In genomic region chr16:92642283-92642682, GRCm38 (mm10) we compare ENCODE assay signal across 20 mouse cellular contexts.
"Had no signal": no experiment of that assay in that cellular context is flagged by ENCODE, and none has a peak within 500 bp of the region (broad histone marks: within the 10 kb centered on the region; RNA-seq: fewer than 3 reads in every experiment).

No protein-coding gene starts in this region.

- H3K4me3 ChIP-seq: liver, embryonic 13.5 days; liver, embryonic 15.5 days; midbrain, embryonic 10.5 days; midbrain, embryonic 12.5 days; myocyte; neural tube, embryonic 13.5 days; neural tube, embryonic 15.5 days had no signal

- H3K27me3 ChIP-seq: liver, embryonic 13.5 days; liver, embryonic 15.5 days; neural tube, embryonic 13.5 days; neural tube, embryonic 15.5 days had no signal

- H3K36me3 ChIP-seq: midbrain, embryonic 10.5 days; midbrain, embryonic 12.5 days; neural tube, embryonic 13.5 days; neural tube, embryonic 15.5 days had no signal

- H3K4me2 ChIP-seq: liver, embryonic 13.5 days; liver, embryonic 15.5 days; lung, embryonic 14.5 days; midbrain, embryonic 12.5 days; neural tube, embryonic 13.5 days; neural tube, embryonic 15.5 days had no signal

- H3K9ac ChIP-seq: liver, embryonic 13.5 days; liver, embryonic 15.5 days; lung, embryonic 14.5 days; midbrain, embryonic 12.5 days; neural tube, embryonic 13.5 days; neural tube, embryonic 15.5 days had no signal

- H3K27ac ChIP-seq: liver, embryonic 13.5 days; liver, embryonic 15.5 days; midbrain, embryonic 10.5 days; midbrain, embryonic 12.5 days; neural tube, embryonic 13.5 days; neural tube, embryonic 15.5 days had no signal

- DNase-seq: liver, embryonic 13.5 days; lung, adult 18-20 months; lung, embryonic 14.5 days; lung, postnatal 14 days; lung, postnatal 4 days; midbrain, embryonic 14.5 days; retina, postnatal 1 day; right cerebral cortex, adult 18-20 months; right cerebral cortex, postnatal 25 days; right cerebral cortex, postnatal 4 days; spleen, adult 18-20 months; thymus, adult 2 months; thymus, postnatal 25 days; thymus, postnatal 4 days had no signal

- H3K9me3 ChIP-seq: liver, embryonic 13.5 days; liver, embryonic 15.5 days; midbrain, embryonic 10.5 days; midbrain, embryonic 12.5 days; neural tube, embryonic 13.5 days; neural tube, embryonic 15.5 days had no signal

- H3K4me1 ChIP-seq: liver, embryonic 15.5 days; neural tube, embryonic 13.5 days had no signal
